Mouse (Mus musculus): ENCODE measurements around the gene Traf6.

GRCm38 (mm10) chr2:101695584-101695983, 17.4 kb downstream of the Traf6 start:
- TF ChIP-seq EP300 (IDR thresholded peaks at IDR 0.05; ENCODE audit: low read depth) (no peak), CTCF (IDR thresholded peaks at IDR 0.05; ENCODE audit: low read depth) (no peak)
